8 mouse cellular contexts compared by ENCODE assay signal in genomic region chr13:45538532-45539204, GRCm38 (mm10). TPM values are rescaled to one million over a fixed set of nuclear protein-coding genes. Genes with fewer than 3 reads are reported as not detected.
DNase-seq lines count a peak whose midpoint lies in the region; ATAC-seq and TF ChIP-seq lines count a peak whose summit lies in the region.

No protein-coding gene starts in this region.

- peak overlapping the region; percentile 41 for H3K4me3 ChIP-seq in embryonic facial prominence, embryonic 12.5 days
- H3K4me3 ChIP-seq in heart, adult 2 months, result peak overlapping the region; percentile 41
- peak overlapping the region; percentile 31 for H3K4me3 ChIP-seq in midbrain, embryonic 11.5 days (ENCODE audit: low read depth, low read length)
- H3K4me3 ChIP-seq in stomach, embryonic 14.5 days (ENCODE audit: low read depth, low read length), result peak overlapping the region; percentile 30

- 34% methylated on average over 10 of the region's 10 CpGs for WGBS in embryonic facial prominence, embryonic 12.5 days
- WGBS in heart, adult 2 months, result 22% methylated on average over 10 of the region's 10 CpGs
- WGBS in midbrain, embryonic 11.5 days, result 29% methylated on average over 10 of the region's 10 CpGs
- WGBS in stomach, embryonic 14.5 days, result 32% methylated on average over 10 of the region's 10 CpGs

- no peaks in the 10 kb centered on the region for H3K79me2 ChIP-seq in heart, adult 2 months (replicated peaks; ENCODE audit: control insufficient read depth, insufficient read depth, low read length)

- peak; percentile 80; the same call in 1 of the 2 replicates for ATAC-seq in embryonic facial prominence, embryonic 12.5 days (ENCODE audit: insufficient number of reproducible peaks, insufficient read depth, low FRiP score, low TSS enrichment)
- peak; percentile 92 for ATAC-seq in midbrain, embryonic 11.5 days (ENCODE audit: low FRiP score)
- peak; percentile 70 for ATAC-seq in stomach, embryonic 14.5 days (ENCODE audit: insufficient number of reproducible peaks, insufficient read depth, low FRiP score, low read depth)

- H3K27ac ChIP-seq in embryonic facial prominence, embryonic 12.5 days, result 0 out of 2 replicates have a peak overlapping the region, but pooled peaks have one; percentile 18
- H3K27ac ChIP-seq in heart, adult 2 months, result peak overlapping the region; percentile 64
- peak overlapping the region; percentile 48; the same call in 1 of the 2 replicates for H3K27ac ChIP-seq in midbrain, embryonic 11.5 days (ENCODE audit: low read depth, low read length)
- H3K27ac ChIP-seq in stomach, embryonic 14.5 days (ENCODE audit: low read length), result no peak overlapping the region

- TF ChIP-seq CTCF in heart, adult 2 months (IDR thresholded peaks at IDR 0.05), result no peak

- peak; percentile 45; the same call in 1 of the 2 replicates for TF ChIP-seq POLR2A in heart, adult 2 months (IDR thresholded peaks at IDR 0.05; ENCODE audit: insufficient read depth, low read depth, low read length)

- 0 out of 2 replicates have a peak, but pooled peaks cover 4% of the 10 kb centered on the region for H3K9me3 ChIP-seq in embryonic facial prominence, embryonic 12.5 days
- no peaks in the 10 kb centered on the region for H3K9me3 ChIP-seq in midbrain, embryonic 11.5 days (ENCODE audit: control insufficient read depth, low read length)
- H3K9me3 ChIP-seq in stomach, embryonic 14.5 days (ENCODE audit: control insufficient read depth, low read depth, low read length), result no peaks in the 10 kb centered on the region

- H3K27me3 ChIP-seq in embryonic facial prominence, embryonic 12.5 days, result no peaks in the 10 kb centered on the region
- H3K27me3 ChIP-seq in heart, adult 2 months (ENCODE audit: control insufficient read depth, insufficient read depth, low read length), result no peaks in the 10 kb centered on the region
- H3K27me3 ChIP-seq in midbrain, embryonic 11.5 days (ENCODE audit: control insufficient read depth, insufficient read depth, low read length), result no peaks in the 10 kb centered on the region
- no peaks in the 10 kb centered on the region for H3K27me3 ChIP-seq in stomach, embryonic 14.5 days (ENCODE audit: control insufficient read depth, insufficient read depth, low read length)

- peak overlapping the region; percentile 21; the same call in 1 of the 2 replicates for H3K9ac ChIP-seq in embryonic facial prominence, embryonic 12.5 days
- H3K9ac ChIP-seq in heart, adult 2 months (ENCODE audit: low read depth, low read length), result peak overlapping the region; percentile 59
- peak overlapping the region; percentile 52 for H3K9ac ChIP-seq in midbrain, embryonic 11.5 days (ENCODE audit: low read length)
- peak overlapping the region; percentile 15; the same call in 1 of the 2 replicates for H3K9ac ChIP-seq in stomach, embryonic 14.5 days (replicated peaks; ENCODE audit: low read depth, low read length)

- DNase-seq in spleen, postnatal 10 days (ENCODE audit: low spot score in 2 of 2), result peak; percentile 36 to 43
- no peak for DNase-seq in spleen, adult 12 weeks (ENCODE audit: low spot score)
- peak; percentile 60 to 61 for DNase-seq in heart, adult 2 months
- peak; percentile 42 for DNase-seq in kidney, adult 11 months
- DNase-seq in left cerebral cortex, postnatal 4 days, result peak; percentile 94
- peak; percentile 96 for DNase-seq in midbrain, embryonic 11.5 days (ENCODE audit: low spot score, missing footprints)

- peaks cover 4% of the 10 kb centered on the region; the same call in 1 of the 2 replicates for H3K4me1 ChIP-seq in embryonic facial prominence, embryonic 12.5 days
- H3K4me1 ChIP-seq in heart, adult 2 months (ENCODE audit: control insufficient read depth, insufficient read depth, low read length), result peaks cover 11% of the 10 kb centered on the region
- peaks cover 6% of the 10 kb centered on the region; the same call in 1 of the 2 replicates for H3K4me1 ChIP-seq in midbrain, embryonic 11.5 days (ENCODE audit: control insufficient read depth, insufficient read depth, low read length)
- H3K4me1 ChIP-seq in stomach, embryonic 14.5 days (ENCODE audit: control insufficient read depth, insufficient read depth, low read length), result 0 out of 2 replicates have a peak, but pooled peaks cover 5% of the 10 kb centered on the region

- H3K36me3 ChIP-seq in embryonic facial prominence, embryonic 12.5 days, result no peaks in the 10 kb centered on the region
- peaks cover 6% of the 10 kb centered on the region; the same call in 1 of the 2 replicates for H3K36me3 ChIP-seq in heart, adult 2 months (ENCODE audit: control insufficient read depth, insufficient read depth, low read length)
- no peaks in the 10 kb centered on the region for H3K36me3 ChIP-seq in midbrain, embryonic 11.5 days (ENCODE audit: control insufficient read depth, insufficient read depth, low read length)
- H3K36me3 ChIP-seq in stomach, embryonic 14.5 days (ENCODE audit: control insufficient read depth, insufficient read depth, low read length), result no peaks in the 10 kb centered on the region

- TF ChIP-seq EP300 in heart, adult 2 months (IDR thresholded peaks at IDR 0.05; ENCODE audit: insufficient read depth, low read depth, low read length), result peak; percentile 20; the same call in 1 of the 2 replicates

- H3K4me2 ChIP-seq in embryonic facial prominence, embryonic 12.5 days (replicated peaks), result peak overlapping the region; percentile 61
- peak overlapping the region; percentile 54 for H3K4me2 ChIP-seq in midbrain, embryonic 11.5 days
- H3K4me2 ChIP-seq in stomach, embryonic 14.5 days (replicated peaks; ENCODE audit: low read depth, low read length), result peak overlapping the region; percentile 56

- intact Hi-C loops in heart, adult 2 months (cut with DNase I), result loop anchor here (1.0 to 2.0 kb wide), 2 partner anchors 32 to 624 kb away; no protein-coding TSS in a partner anchor
- intact Hi-C loops in left cerebral cortex, postnatal 4 days (cut with DNase I), result loop anchor here (5.0 to 10.0 kb wide), 2 partner anchors 624 to 716 kb away; no protein-coding TSS in a partner anchor

RNA-seq across cellular contexts. Expression of gene Gmpr, which starts 31.4 kb away (rescaled TPM):
- polyA plus RNA-seq in embryonic facial prominence, embryonic 12.5 days (2016; fragmentation: Nextera tagmentation; extraction: Ambion mirVana), result 21.2 and 21.4 TPM in 2 replicates
- total RNA-seq in heart, adult 2 months (2021), result 100 to 1,000 TPM; 139 to 158 TPM
- polyA plus RNA-seq in heart, adult 2 months (2012; rRNA removed), result 171 and 198 TPM in 2 replicates
- 10 to 100 TPM; 16.2 to 17.5 TPM for total RNA-seq in left cerebral cortex, postnatal 4 days (2021)
- polyA plus RNA-seq in midbrain, embryonic 11.5 days (2014; fragmentation: Nextera tagmentation; extraction: Ambion mirVana), result 19.5 and 20.5 TPM in 2 replicates
- polyA plus RNA-seq in stomach, embryonic 14.5 days (2014; fragmentation: Nextera tagmentation; extraction: Ambion mirVana), result 34.6 and 35.4 TPM in 2 replicates
